Mouse (Mus musculus) CD4-positive, CD25-positive, alpha-beta regulatory T cell, adult 9 weeks (primary cell): ENCODE results near the gene Bsn. TPM values are rescaled to one million over a fixed set of nuclear protein-coding genes. Genes with fewer than 3 reads are reported as not detected.

Experiments used
- polyA plus RNA-seq: library from polyadenylated mRNA; unstranded; fragments of 100-300 nt; shearing (Covaris generic); gene quantifications from one replicate; pipeline ENCODE4 v1.2.1, GENCODE M21; 2017

Gene Bsn
- polyA plus RNA-seq: 0.60 TPM

GRCm38 (mm10) chr9:108189787-108190679 lies at the start of gene Bsn:
Bsn (minus strand) TSS chr9:108190384.

GRCm38 (mm10) chr9:108094184-108094941 lies 95.8 kb downstream of the Bsn start, which contains the start of gene Apeh:
Apeh (minus strand) TSS chr9:108094606.

GRCm38 (mm10) chr9:108082988-108083431 lies 107.2 kb downstream of the Bsn start, which contains the start of gene Rnf123:
Rnf123 (minus strand) TSS chr9:108083346.

GRCm38 (mm10) chr9:108080168-108080567 lies 110.0 kb downstream of the Bsn start, which contains the start of gene Mst1:
Mst1 (plus strand) TSS chr9:108080436.

GRCm38 (mm10) chr9:108052885-108053664 lies 137.1 kb downstream of the Bsn start, which contains the start of gene Amigo3:
Amigo3 (plus strand) TSS chr9:108053159.

GRCm38 (mm10) chr9:108049016-108049455 lies 141.1 kb downstream of the Bsn start, which contains the start of gene Gmppb:
Gmppb (plus strand) TSS chr9:108049242.

Other genes with a start within 250 kb of the Bsn start
- gene Traip, start 240.2 kb downstream of the Bsn start, polyA plus RNA-seq: 4.0 TPM
- 343 TPM for gene Uba7, start 214.9 kb downstream of the Bsn start, polyA plus RNA-seq
- not detected for gene Gm20661, start 207.3 kb downstream of the Bsn start, polyA plus RNA-seq
- 2.0 TPM for gene Inka1, start 204.5 kb downstream of the Bsn start, polyA plus RNA-seq
- gene Cdhr4, start 197.9 kb downstream of the Bsn start, polyA plus RNA-seq: 0.42 TPM
- gene Gm20662, start 194.0 kb downstream of the Bsn start, polyA plus RNA-seq: not detected
- 59.6 TPM for gene Ip6k1, start 187.9 kb downstream of the Bsn start, polyA plus RNA-seq
- 40.5 TPM for gene Gmppb, start 141.1 kb downstream of the Bsn start, polyA plus RNA-seq
- 3.9 TPM for gene Amigo3, start 137.2 kb downstream of the Bsn start, polyA plus RNA-seq
- gene Mst1, start 109.9 kb downstream of the Bsn start, polyA plus RNA-seq: 2.1 TPM
- gene Rnf123, start 107.0 kb downstream of the Bsn start, polyA plus RNA-seq: 172 TPM
- 108 TPM for gene Apeh, start 95.8 kb downstream of the Bsn start, polyA plus RNA-seq
- 5.1 TPM for gene Dag1, start 73.6 kb upstream of the Bsn start, polyA plus RNA-seq
- gene Nicn1, start 100.0 kb upstream of the Bsn start, polyA plus RNA-seq: 2.9 TPM
- 0.35 TPM for gene Amt, start 106.5 kb upstream of the Bsn start, polyA plus RNA-seq
- 307 TPM for gene Rhoa, start 115.7 kb upstream of the Bsn start, polyA plus RNA-seq
- 19.7 TPM for gene Tcta, start 115.8 kb upstream of the Bsn start, polyA plus RNA-seq
- gene Gpx1, start 148.5 kb upstream of the Bsn start, polyA plus RNA-seq: 765 TPM
- gene Usp4, start 157.5 kb upstream of the Bsn start, polyA plus RNA-seq: 152 TPM
- 2.8 TPM for gene 1700102P08Rik, start 202.4 kb upstream of the Bsn start, polyA plus RNA-seq
- not detected for gene Ccdc36, start 238.1 kb upstream of the Bsn start, polyA plus RNA-seq
- not detected for gene BC048562, start 246.1 kb upstream of the Bsn start, polyA plus RNA-seq